Mouse (Mus musculus) liver, postnatal 0 days (tissue): ENCODE results near the gene Hist1h2bb. TPM values are rescaled to one million over a fixed set of nuclear protein-coding genes. Genes with fewer than 3 reads are reported as not detected.
A peak's percentile ranks its signal among the peaks of the same experiment; 100 is the strongest.
"Not testable (repeated sequence)": the region's sequence is repeated elsewhere in the genome, so short reads cannot be mapped to it uniquely, and the experiment has no call there.

Source experiments
- ATAC-seq: fragments of 200-750 bp; cut with Nextera tagmentation; 2 replicates; pipeline ENCODE4 v1.8.0; 2017; ENCODE audit warnings: mild to moderate bottlenecking, moderate library complexity
- DNase-seq: peaks from one replicate; pipeline ENCODE4 v3.0.0-alpha.2; 2016
- H3K27ac ChIP-seq: fragments of 300-500 bp; sonication (generic); 2 replicates; pipeline ENCODE4 v1.5.1; 2014; ENCODE audit warnings: antibody characterized with exemption, moderate library complexity, mild to moderate bottlenecking, low read depth
- H3K27me3 ChIP-seq: fragments of 300-500 bp; sonication (generic); 2 replicates; pipeline ENCODE4 v1.6.1; 2014; ENCODE audit warnings: low read length, control low read depth, mixed read lengths; ENCODE audit not compliant: insufficient read depth
- H3K36me3 ChIP-seq: fragments of 300-500 bp; sonication (generic); replicated peaks from 2 replicates; pipeline ENCODE4 v1.6.1; 2014; ENCODE audit warnings: mild to moderate bottlenecking, control low read depth, low read length, moderate library complexity, mixed read lengths; ENCODE audit not compliant: insufficient read depth
- H3K4me1 ChIP-seq: fragments of 300-500 bp; sonication (generic); 2 replicates; pipeline ENCODE4 v1.6.1; 2014; ENCODE audit warnings: antibody characterized with exemption, mild to moderate bottlenecking, control low read depth; ENCODE audit not compliant: insufficient read depth
- H3K4me2 ChIP-seq: fragments of 300-500 bp; sonication (generic); 2 replicates; pipeline ENCODE4 v1.6.1; 2014; ENCODE audit warnings: low read depth, mild to moderate bottlenecking, low read length, moderate library complexity, mixed read lengths
- H3K4me3 ChIP-seq: fragments of 300-500 bp; sonication (generic); 2 replicates; pipeline ENCODE4 v1.5.1; 2014; ENCODE audit warnings: low read depth, low read length
- H3K9ac ChIP-seq: fragments of 300-500 bp; sonication (generic); replicated peaks from 2 replicates; pipeline ENCODE4 v1.6.1; 2014; ENCODE audit warnings: mild to moderate bottlenecking, moderate library complexity
- H3K9me3 ChIP-seq: fragments of 300-500 bp; sonication (generic); 2 replicates; pipeline ENCODE4 v1.6.1; 2016; ENCODE audit warnings: mild to moderate bottlenecking, control low read depth, low read length, mixed read lengths
- CTCF ChIP-seq: sonication (generic); IDR thresholded peaks from 2 replicates; pipeline ENCODE4 v1.5.1; 2016; ENCODE audit warnings: antibody characterized with exemption, low read depth
- EP300 ChIP-seq: IDR thresholded peaks from 2 replicates; pipeline ENCODE4 v1.6.1; 2016; ENCODE audit warnings: antibody characterized with exemption, low read depth, mild to moderate bottlenecking
- WGBS: fragments of 180-500 bp; shearing (Covaris S2); extraction: QIAGEN DNeasy Blood & Tissue Kit; methylation state at CpG from one replicate; pipeline ENCODE4 v1.1.7; 2014; ENCODE audit not compliant: insufficient replicate concordance; 5-methylcytosine and 5-hydroxymethylcytosine counted together
- polyA plus RNA-seq: library from polyadenylated mRNA; unstranded; fragments of >200 nt; fragmentation: Nextera tagmentation; extraction: Ambion mirVana; gene quantifications from 2 replicates; pipeline ENCODE4 v1.2.1, GENCODE M21; 2015

Gene Hist1h2bb
- polyA plus RNA-seq, 1 experiment from 2014 or later: 2.7 TPM

GRCm38 (mm10) chr13:23708654-23709053, 37.9 kb upstream of the Hist1h2bb start:
- TF ChIP-seq CTCF (no peak), EP300 (no peak)
- Histone ChIP-seq H3K4me3 (no peak overlapping the region), H3K27me3 (no peaks in the 10 kb centered on the region), H3K4me1 (peaks cover 14% of the 10 kb centered on the region; the same call in 1 of the 2 replicates), H3K27ac (no peak overlapping the region), H3K9me3 (no peaks in the 10 kb centered on the region), H3K9ac (no peak overlapping the region), H3K4me2 (no peak overlapping the region), H3K36me3 (no peaks in the 10 kb centered on the region)
- ATAC-seq: no peak
- peak; percentile 28 for DNase-seq
- WGBS: 65% methylated on average over 4 of the region's 4 CpGs

- Histone ChIP-seq H3K9me3 (no peaks in the 10 kb centered on the region), H3K36me3 (no peaks in the 10 kb centered on the region), H3K9ac (peak overlapping the region; percentile 74), H3K4me3 (peak overlapping the region; percentile 51), H3K4me2 (peak overlapping the region; percentile 74), H3K27me3 (no peaks in the 10 kb centered on the region), H3K4me1 (peaks cover 14% of the 10 kb centered on the region; the same call in 1 of the 2 replicates), H3K27ac (peak overlapping the region; percentile 93)
- ATAC-seq: peak; percentile 58
- no peak for DNase-seq
- TF ChIP-seq CTCF (no peak), EP300 (no peak)
- WGBS: 30% methylated on average over 15 of the region's 15 CpGs
Measured at GRCm38 (mm10) chr13:23709714-23710373, 36.7 kb upstream of the Hist1h2bb start.

- no peak for TF ChIP-seq CTCF
- no peak for TF ChIP-seq EP300
- Histone ChIP-seq H3K4me1 (peaks cover 14% of the 10 kb centered on the region; the same call in 1 of the 2 replicates), H3K27me3 (no peaks in the 10 kb centered on the region), H3K36me3 (no peaks in the 10 kb centered on the region), H3K27ac (peak within 1 kb of the TSS; percentile 93), H3K9ac (peak within 1 kb of the TSS; percentile 74), H3K9me3 (no peaks in the 10 kb centered on the region), H3K4me3 (peak within 1 kb of the TSS; percentile 51), H3K4me2 (peak within 1 kb of the TSS; percentile 74)
- DNase-seq (peak; percentile 76), ATAC-seq (peak; percentile 77)
- WGBS: 2% methylated on average over 15 of the region's 17 CpGs
Measured at GRCm38 (mm10) chr13:23710374-23711089, 36.0 kb upstream of the Hist1h2bb start, which contains the start of gene Hfe. Hfe (minus strand) TSS chr13:23710854.

GRCm38 (mm10) chr13:23716261-23717042, 30.1 kb upstream of the Hist1h2bb start:
- no peak overlapping the region for H3K27ac ChIP-seq
- H3K36me3 ChIP-seq: no peaks in the 10 kb centered on the region
- peak; percentile 10 for DNase-seq
- no peak overlapping the region for H3K4me3 ChIP-seq
- peak; percentile 23; the same call in 1 of the 2 replicates for ATAC-seq
- TF ChIP-seq CTCF (no peak), EP300 (no peak)
- H3K4me2 ChIP-seq: no peak overlapping the region
- 0 out of 2 replicates have a peak, but pooled peaks cover 5% of the 10 kb centered on the region for H3K4me1 ChIP-seq
- H3K9me3 ChIP-seq: no peaks in the 10 kb centered on the region
- 51% methylated on average over 5 of the region's 5 CpGs for WGBS
- H3K27me3 ChIP-seq: no peaks in the 10 kb centered on the region
- no peak overlapping the region for H3K9ac ChIP-seq

GRCm38 (mm10) chr13:23717176-23717575, 29.4 kb upstream of the Hist1h2bb start:
- H3K4me3 ChIP-seq: no peak overlapping the region
- H3K4me2 ChIP-seq: no peak overlapping the region
- H3K27me3 ChIP-seq: no peaks in the 10 kb centered on the region
- TF ChIP-seq EP300 (no peak), CTCF (no peak)
- whole genome bisulfite sequencing: 48% methylated on average over 11 of the region's 11 CpGs
- DNase-seq: peak; percentile 11
- H3K9ac ChIP-seq: 0 out of 2 replicates have a peak overlapping the region, but pooled peaks have one; percentile 11
- no peak for ATAC-seq
- H3K27ac ChIP-seq: peak overlapping the region; percentile 70; the same call in 1 of the 2 replicates
- no peaks in the 10 kb centered on the region for H3K36me3 ChIP-seq
- H3K4me1 ChIP-seq: 0 out of 2 replicates have a peak, but pooled peaks cover 3% of the 10 kb centered on the region
- no peaks in the 10 kb centered on the region for H3K9me3 ChIP-seq

GRCm38 (mm10) chr13:23717593-23718245, 28.8 kb upstream of the Hist1h2bb start:
- 0 out of 2 replicates have a peak overlapping the region, but pooled peaks have one; percentile 11 for H3K9ac ChIP-seq
- WGBS: 11% methylated on average over 2 of the region's 2 CpGs

More at GRCm38 (mm10) chr13:23717593-23718245, 28.8 kb upstream of the Hist1h2bb start:
- H3K36me3 ChIP-seq, H3K4me2 ChIP-seq, ATAC-seq, H3K27me3 ChIP-seq, H3K9me3 ChIP-seq, H3K4me3 ChIP-seq, H3K4me1 ChIP-seq: not testable (repeated sequence)
- peak; percentile 14 for DNase-seq
- H3K27ac ChIP-seq: peak overlapping the region; percentile 70; the same call in 1 of the 2 replicates
